Mouse (Mus musculus) hindbrain, embryonic 14.5 days (tissue): Measurements from ENCODE around the gene E430018J23Rik. TPM values are rescaled to one million over a fixed set of nuclear protein-coding genes. Genes with fewer than 3 reads are reported as not detected.

Experiments used
- ATAC-seq: fragments of 200-750 bp; cut with Nextera tagmentation; 2 replicates; pipeline ENCODE4 v1.8.0; 2017; ENCODE audit warnings: moderate number of reproducible peaks, mild to moderate bottlenecking, moderate TSS enrichment, moderate library complexity; ENCODE audit not compliant: low FRiP score
- DNase-seq: peaks from one replicate; pipeline ENCODE4 v3.0.0-alpha.2; 2015; ENCODE audit warnings: low spot score
- H3K27ac ChIP-seq: fragments of 300-500 bp; sonication (generic); 2 replicates; pipeline ENCODE4 v1.5.1; 2014; ENCODE audit warnings: mild to moderate bottlenecking, moderate library complexity
- H3K27me3 ChIP-seq: fragments of 300-500 bp; sonication (generic); 2 replicates; pipeline ENCODE4 v1.6.1; 2014; ENCODE audit warnings: mild to moderate bottlenecking, low read length, mixed read lengths; ENCODE audit not compliant: control insufficient read depth, insufficient read depth
- H3K36me3 ChIP-seq: fragments of 300-500 bp; sonication (generic); replicated peaks from 2 replicates; pipeline ENCODE4 v1.6.1; 2014; ENCODE audit not compliant: control insufficient read depth, insufficient read depth
- H3K4me1 ChIP-seq: fragments of 300-500 bp; sonication (generic); replicated peaks from 2 replicates; pipeline ENCODE4 v1.6.1; 2014; ENCODE audit warnings: antibody characterized with exemption, low read length, mixed read lengths; ENCODE audit not compliant: control insufficient read depth, insufficient read depth
- H3K4me2 ChIP-seq: fragments of 300-500 bp; sonication (generic); replicated peaks from 2 replicates; pipeline ENCODE4 v1.6.1; 2014; ENCODE audit warnings: mild to moderate bottlenecking, moderate library complexity
- H3K4me3 ChIP-seq: fragments of 300-500 bp; sonication (generic); replicated peaks from 2 replicates; pipeline ENCODE4 v1.5.1; 2014; ENCODE audit warnings: mild to moderate bottlenecking, low read length
- H3K9ac ChIP-seq: fragments of 300-500 bp; sonication (generic); 2 replicates; pipeline ENCODE4 v1.6.1; 2014
- H3K9me3 ChIP-seq: fragments of 300-500 bp; sonication (generic); 2 replicates; pipeline ENCODE4 v1.6.1; 2016; ENCODE audit warnings: low read length; ENCODE audit not compliant: control insufficient read depth
- WGBS: fragments of 180-500 bp; shearing (Covaris S2); extraction: QIAGEN DNeasy Blood & Tissue Kit; methylation state at CpG from one replicate; pipeline ENCODE4 v1.1.7; 2014; 5-methylcytosine and 5-hydroxymethylcytosine counted together
- polyA plus RNA-seq: library from polyadenylated mRNA; unstranded; fragments of >200 nt; fragmentation: Nextera tagmentation; extraction: Ambion mirVana; gene quantifications from 2 replicates; pipeline ENCODE4 v1.2.1, GENCODE M21; 2014

Gene E430018J23Rik
- 6.1 and 6.4 TPM in 2 replicates for polyA plus RNA-seq

GRCm38 (mm10) chr7:127393157-127393943 lies at the start of gene E430018J23Rik:
Gene E430018J23Rik (minus strand): TSS chr7:127393629.
- peak within 1 kb of the TSS; percentile 94 for H3K9ac ChIP-seq
- peak within 1 kb of the TSS; percentile 92 for H3K27ac ChIP-seq
- peak within 1 kb of the TSS; percentile 60 for H3K4me2 ChIP-seq
- under 1% methylated on average over 45 of the region's 45 CpGs for WGBS
- no peaks in the 10 kb centered on the region; the same call in 1 of the 2 replicates for H3K36me3 ChIP-seq
- peak within 1 kb of the TSS; percentile 75 for H3K4me3 ChIP-seq
- no peaks in the 10 kb centered on the region for H3K27me3 ChIP-seq
- DNase-seq (peak; percentile 97), ATAC-seq (peak; percentile 94)
- no peaks in the 10 kb centered on the region for H3K9me3 ChIP-seq
- peaks cover 14% of the 10 kb centered on the region for H3K4me1 ChIP-seq

- DNase-seq (no peak), ATAC-seq (no peak)
- H3K4me2 ChIP-seq = no peak overlapping the region
- peaks cover 12% of the 10 kb centered on the region for H3K36me3 ChIP-seq
- no peaks in the 10 kb centered on the region for H3K4me1 ChIP-seq
- H3K9ac ChIP-seq = no peak overlapping the region
- H3K4me3 ChIP-seq = no peak overlapping the region
- WGBS = 87% methylated on average over 3 of the region's 3 CpGs
- H3K27ac ChIP-seq = no peak overlapping the region
- no peaks in the 10 kb centered on the region for H3K27me3 ChIP-seq
- no peaks in the 10 kb centered on the region for H3K9me3 ChIP-seq
Measured at GRCm38 (mm10) chr7:127437724-127438123, 44.3 kb upstream of the E430018J23Rik start.

- H3K27ac ChIP-seq = no peak overlapping the region
- H3K4me1 ChIP-seq = no peaks in the 10 kb centered on the region
- DNase-seq (no peak), ATAC-seq (no peak)
- no peak overlapping the region for H3K4me3 ChIP-seq
- no peaks in the 10 kb centered on the region for H3K27me3 ChIP-seq
- H3K9me3 ChIP-seq = no peaks in the 10 kb centered on the region
- H3K4me2 ChIP-seq = no peak overlapping the region
- no peak overlapping the region for H3K9ac ChIP-seq
- WGBS = 92% methylated on average over 4 of the region's 4 CpGs
- H3K36me3 ChIP-seq = no peaks in the 10 kb centered on the region
Measured at GRCm38 (mm10) chr7:127435206-127435605, 41.8 kb upstream of the E430018J23Rik start.

- H3K36me3 ChIP-seq = no peaks in the 10 kb centered on the region
- H3K9ac ChIP-seq = no peak overlapping the region
- no peaks in the 10 kb centered on the region for H3K27me3 ChIP-seq
- no peak overlapping the region for H3K4me2 ChIP-seq
- H3K27ac ChIP-seq = no peak overlapping the region
- H3K4me1 ChIP-seq = peaks cover 5% of the 10 kb centered on the region
- WGBS = 75% methylated on average over 3 of the region's 3 CpGs
- ATAC-seq = no peak
- H3K9me3 ChIP-seq = no peaks in the 10 kb centered on the region
- H3K4me3 ChIP-seq = no peak overlapping the region
- DNase-seq = no peak
Measured at GRCm38 (mm10) chr7:127426354-127426753, 32.9 kb upstream of the E430018J23Rik start.

GRCm38 (mm10) chr7:127425911-127426310 lies 32.5 kb upstream of the E430018J23Rik start:
- no peak overlapping the region for H3K9ac ChIP-seq
- WGBS = 88% methylated on average over 2 of the region's 2 CpGs
- H3K27ac ChIP-seq = no peak overlapping the region
- H3K36me3 ChIP-seq = no peaks in the 10 kb centered on the region
- DNase-seq (no peak), ATAC-seq (no peak)
- H3K4me3 ChIP-seq = no peak overlapping the region
- peaks cover 10% of the 10 kb centered on the region for H3K4me1 ChIP-seq
- H3K4me2 ChIP-seq = no peak overlapping the region
- no peaks in the 10 kb centered on the region for H3K27me3 ChIP-seq
- H3K9me3 ChIP-seq = no peaks in the 10 kb centered on the region

GRCm38 (mm10) chr7:127425291-127425690 lies 31.9 kb upstream of the E430018J23Rik start:
- Histone ChIP-seq H3K36me3 (no peaks in the 10 kb centered on the region), H3K27ac (no peak overlapping the region), H3K27me3 (no peaks in the 10 kb centered on the region), H3K4me3 (no peak overlapping the region), H3K4me1 (peaks cover 13% of the 10 kb centered on the region), H3K9ac (no peak overlapping the region), H3K4me2 (no peak overlapping the region), H3K9me3 (no peaks in the 10 kb centered on the region)
- no peak for ATAC-seq
- no peak for DNase-seq
- 89% methylated on average over 3 of the region's 3 CpGs for WGBS

- no peaks in the 10 kb centered on the region for H3K9me3 ChIP-seq
- H3K27me3 ChIP-seq = no peaks in the 10 kb centered on the region
- WGBS = under 1% methylated on average over 15 of the region's 15 CpGs
- DNase-seq (peak; percentile 61), ATAC-seq (peak; percentile 61; the same call in 1 of the 2 replicates)
- H3K36me3 ChIP-seq = peaks cover 8% of the 10 kb centered on the region
- H3K4me3 ChIP-seq = peak overlapping the region; percentile 82
- peak overlapping the region; percentile 99 for H3K4me2 ChIP-seq
- peak overlapping the region; percentile 90 for H3K9ac ChIP-seq
- H3K4me1 ChIP-seq = peaks cover 13% of the 10 kb centered on the region
- H3K27ac ChIP-seq = peak overlapping the region; percentile 90
Measured at GRCm38 (mm10) chr7:127422247-127422646, 28.8 kb upstream of the E430018J23Rik start.

- ATAC-seq (peak; percentile 95), DNase-seq (peak; percentile 93)
- H3K27me3 ChIP-seq = no peaks in the 10 kb centered on the region
- peaks cover 13% of the 10 kb centered on the region for H3K4me1 ChIP-seq
- H3K36me3 ChIP-seq = peaks cover 8% of the 10 kb centered on the region
- H3K27ac ChIP-seq = peak within 1 kb of the TSS; percentile 90
- no peaks in the 10 kb centered on the region for H3K9me3 ChIP-seq
- peak within 1 kb of the TSS; percentile 90 for H3K9ac ChIP-seq
- under 1% methylated on average over 48 of the region's 48 CpGs for WGBS
- peak within 1 kb of the TSS; percentile 99 for H3K4me2 ChIP-seq
- H3K4me3 ChIP-seq = peak within 1 kb of the TSS; percentile 82
Measured at GRCm38 (mm10) chr7:127421388-127422191, 28.2 kb upstream of the E430018J23Rik start, which contains the start of gene Zfp688. Gene Zfp688 (minus strand): TSS chr7:127422068.

GRCm38 (mm10) chr7:127411418-127411817 lies 18.0 kb upstream of the E430018J23Rik start:
- ATAC-seq (no peak), DNase-seq (no peak)
- Histone ChIP-seq H3K9me3 (no peaks in the 10 kb centered on the region), H3K4me3 (no peak overlapping the region), H3K9ac (no peak overlapping the region), H3K4me2 (no peak overlapping the region), H3K27me3 (no peaks in the 10 kb centered on the region), H3K27ac (no peak overlapping the region), H3K36me3 (peaks cover 4% of the 10 kb centered on the region; the same call in 1 of the 2 replicates), H3K4me1 (no peaks in the 10 kb centered on the region; the same call in 1 of the 2 replicates)
- 78% methylated on average over 2 of the region's 2 CpGs for WGBS
